Mouse (Mus musculus) liver, embryonic 12.5 days (tissue): ENCODE measurements around the gene Slc35e2. TPM values are rescaled to one million over a fixed set of nuclear protein-coding genes. Genes with fewer than 3 reads are reported as not detected.
"Not testable (repeated sequence)": the region's sequence is repeated elsewhere in the genome, so short reads cannot be mapped to it uniquely, and the experiment has no call there.

Experiments
- ATAC-seq: fragments of 200-750 bp; cut with Nextera tagmentation; 2 replicates; pipeline ENCODE4 v1.8.0; 2017; ENCODE audit warnings: moderate number of reproducible peaks, mild to moderate bottlenecking, moderate library complexity
- H3K27ac ChIP-seq: fragments of 300-500 bp; sonication (generic); 2 replicates; pipeline ENCODE4 v1.5.1; 2016; ENCODE audit warnings: mild to moderate bottlenecking
- H3K27me3 ChIP-seq: fragments of 300-500 bp; sonication (generic); replicated peaks from 2 replicates; pipeline ENCODE4 v1.6.1; 2016; ENCODE audit warnings: mild to moderate bottlenecking, moderate library complexity
- H3K36me3 ChIP-seq: fragments of 300-500 bp; sonication (generic); 2 replicates; pipeline ENCODE4 v1.6.1; 2016; ENCODE audit warnings: mild to moderate bottlenecking, moderate library complexity
- H3K4me1 ChIP-seq: fragments of 300-500 bp; sonication (generic); 2 replicates; pipeline ENCODE4 v1.6.1; 2016
- H3K4me2 ChIP-seq: fragments of 300-500 bp; sonication (generic); 2 replicates; pipeline ENCODE4 v1.6.1; 2016; ENCODE audit warnings: mild to moderate bottlenecking, moderate library complexity
- H3K4me3 ChIP-seq: fragments of 300-500 bp; sonication (generic); 2 replicates; pipeline ENCODE4 v1.5.1; 2016; ENCODE audit warnings: mild to moderate bottlenecking, moderate library complexity
- H3K9ac ChIP-seq: fragments of 300-500 bp; sonication (generic); 2 replicates; pipeline ENCODE4 v1.6.1; 2016; ENCODE audit warnings: mild to moderate bottlenecking, moderate library complexity
- H3K9me3 ChIP-seq: fragments of 300-500 bp; sonication (generic); replicated peaks from 2 replicates; pipeline ENCODE4 v1.6.1; 2016; ENCODE audit warnings: mild to moderate bottlenecking, moderate library complexity
- WGBS: fragments of 180-500 bp; shearing (Covaris S2); methylation state at CpG from one replicate; pipeline ENCODE4 v1.1.7; 2016; ENCODE audit not compliant: insufficient replicate concordance; 5-methylcytosine and 5-hydroxymethylcytosine counted together
- polyA plus RNA-seq: library from polyadenylated mRNA; unstranded; fragments of >200 nt; fragmentation: Nextera tagmentation; extraction: Ambion mirVana; gene quantifications from 2 replicates; pipeline ENCODE4 v1.2.1, GENCODE M21; 2016

The Slc35e2 gene
- polyA plus RNA-seq, 1 experiment from 2014 or later, result 7.1 TPM

- WGBS, result 7% methylated on average over 1 of the region's 1 CpGs
- H3K36me3 ChIP-seq, result peaks cover 31% of the 10 kb centered on the region
- H3K4me2 ChIP-seq, result peak overlapping the region; percentile 95
- ATAC-seq, result 0 out of 2 replicates have a peak, but pooled peaks have one; percentile 12
- peak overlapping the region; percentile 92 for H3K9ac ChIP-seq
- peaks cover 61% of the 10 kb centered on the region for H3K4me1 ChIP-seq
- H3K27me3 ChIP-seq, result no peaks in the 10 kb centered on the region
- H3K4me3 ChIP-seq, result peak overlapping the region; percentile 99
- H3K27ac ChIP-seq, result peak overlapping the region; percentile 97; the same call in 1 of the 2 replicates
- H3K9me3 ChIP-seq, result no peaks in the 10 kb centered on the region
These were observed 1.5 kb downstream of the Slc35e2 start for GRCm38 (mm10) chr4:155602753-155603152.

DNA sequence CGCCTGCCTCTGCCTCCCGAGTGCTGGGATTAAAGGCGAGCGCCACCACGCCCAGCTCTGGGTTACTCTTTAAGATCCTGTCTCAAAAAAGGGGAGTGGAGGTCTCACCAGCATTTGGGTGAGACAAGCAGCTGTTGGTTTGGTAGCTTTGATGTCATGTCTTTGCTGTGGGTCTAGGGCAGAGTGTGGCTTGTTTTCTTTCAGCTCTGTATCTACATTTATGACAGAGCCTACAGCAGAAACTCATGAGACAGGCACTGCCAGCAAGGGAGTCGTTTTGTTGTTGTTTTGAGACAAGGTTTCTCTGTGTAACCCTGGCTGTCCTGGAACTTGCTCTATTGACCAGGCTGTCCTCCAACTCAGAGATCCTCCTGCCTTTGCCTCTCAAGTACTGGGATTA, 2.6 kb downstream of the Slc35e2 start:
- no peaks in the 10 kb centered on the region for H3K27me3 ChIP-seq
- ATAC-seq, result no peak
- no peak overlapping the region for H3K4me3 ChIP-seq
- peaks cover 50% of the 10 kb centered on the region for H3K4me1 ChIP-seq
- 0 out of 2 replicates have a peak overlapping the region, but pooled peaks have one; percentile 95 for H3K4me2 ChIP-seq
- peak overlapping the region; percentile 26; the same call in 1 of the 2 replicates for H3K27ac ChIP-seq
- H3K9ac ChIP-seq, result peak overlapping the region; percentile 39; the same call in 1 of the 2 replicates
- no peaks in the 10 kb centered on the region for H3K9me3 ChIP-seq
- H3K36me3 ChIP-seq, result peaks cover 31% of the 10 kb centered on the region
- WGBS, result 79% methylated on average over 6 of the region's 6 CpGs

GRCm38 (mm10) chr4:155605132-155605531, 3.9 kb downstream of the Slc35e2 start:
- Histone ChIP-seq H3K27ac (no peak overlapping the region), H3K36me3 (peaks cover 40% of the 10 kb centered on the region), H3K4me3 (no peak overlapping the region), H3K9me3 (no peaks in the 10 kb centered on the region), H3K4me2 (no peak overlapping the region), H3K4me1 (peaks cover 39% of the 10 kb centered on the region), H3K9ac (no peak overlapping the region), H3K27me3 (no peaks in the 10 kb centered on the region)
- WGBS, result 74% methylated on average over 4 of the region's 4 CpGs
- no peak for ATAC-seq

- WGBS, result 76% methylated on average over 2 of the region's 2 CpGs
- ATAC-seq, result no peak
- Histone ChIP-seq H3K27me3 (no peaks in the 10 kb centered on the region), H3K36me3 (peaks cover 54% of the 10 kb centered on the region), H3K27ac (no peak overlapping the region), H3K4me3 (no peak overlapping the region), H3K9me3 (no peaks in the 10 kb centered on the region), H3K4me1 (peaks cover 30% of the 10 kb centered on the region), H3K4me2 (no peak overlapping the region), H3K9ac (no peak overlapping the region)
These were observed 5.6 kb downstream of the Slc35e2 start for GRCm38 (mm10) chr4:155606825-155607224.

GRCm38 (mm10) chr4:155611860-155612259, 10.6 kb downstream of the Slc35e2 start:
- Histone ChIP-seq H3K4me2 (no peak overlapping the region), H3K4me3 (no peak overlapping the region), H3K36me3 (peaks cover 70% of the 10 kb centered on the region), H3K27ac (no peak overlapping the region), H3K9ac (no peak overlapping the region), H3K9me3 (no peaks in the 10 kb centered on the region), H3K27me3 (no peaks in the 10 kb centered on the region), H3K4me1 (no peaks in the 10 kb centered on the region)
- 75% methylated on average over 3 of the region's 3 CpGs for WGBS
- no peak for ATAC-seq

- no peak for ATAC-seq
- Histone ChIP-seq H3K9me3 (no peaks in the 10 kb centered on the region), H3K27me3 (no peaks in the 10 kb centered on the region), H3K4me1 (peaks cover 5% of the 10 kb centered on the region), H3K27ac (no peak overlapping the region), H3K4me3 (no peak overlapping the region), H3K9ac (no peak overlapping the region), H3K36me3 (peaks cover 84% of the 10 kb centered on the region), H3K4me2 (no peak overlapping the region)
- WGBS, result 85% methylated on average over 3 of the region's 3 CpGs
These were observed 12.0 kb downstream of the Slc35e2 start for GRCm38 (mm10) chr4:155613264-155613663.

DNA sequence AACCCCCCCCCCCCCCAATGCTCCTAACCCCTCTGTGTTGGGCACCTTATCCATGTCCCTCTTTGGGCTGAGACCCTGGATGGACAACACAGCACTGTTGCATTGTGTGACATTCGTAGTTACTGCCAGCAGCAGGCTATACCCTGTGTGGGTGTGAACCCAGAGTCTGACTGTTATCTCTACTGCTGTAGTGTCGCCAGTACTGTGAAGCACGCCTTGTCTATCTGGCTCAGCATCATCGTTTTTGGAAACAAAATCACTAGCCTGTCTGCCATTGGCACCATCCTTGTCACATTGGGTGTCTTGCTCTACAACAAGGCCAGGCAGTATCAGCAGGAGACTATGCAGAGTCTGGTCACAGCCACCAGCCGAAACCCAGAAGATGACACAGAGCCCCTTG, 17.1 kb downstream of the Slc35e2 start:
- peaks cover 85% of the 10 kb centered on the region for H3K36me3 ChIP-seq
- peak; percentile 73; the same call in 1 of the 2 replicates for ATAC-seq
- H3K27me3 ChIP-seq, result no peaks in the 10 kb centered on the region
- H3K9ac ChIP-seq, result no peak overlapping the region
- no peak overlapping the region for H3K4me2 ChIP-seq
- H3K4me1 ChIP-seq, result peaks cover 11% of the 10 kb centered on the region
- H3K27ac ChIP-seq, result no peak overlapping the region
- H3K4me3 ChIP-seq, result no peak overlapping the region
- H3K9me3 ChIP-seq, result no peaks in the 10 kb centered on the region
- 64% methylated on average over 5 of the region's 5 CpGs for WGBS

- Histone ChIP-seq H3K27me3 (no peaks in the 10 kb centered on the region), H3K9ac (peak within 1 kb of the TSS; percentile 87), H3K36me3 (peaks cover 58% of the 10 kb centered on the region), H3K27ac (peak within 1 kb of the TSS; percentile 95), H3K4me1 (peaks cover 14% of the 10 kb centered on the region), H3K9me3 (no peaks in the 10 kb centered on the region), H3K4me3 (peak within 1 kb of the TSS; percentile 85), H3K4me2 (peak within 1 kb of the TSS; percentile 68)
- ATAC-seq, result peak; percentile 100
- under 1% methylated on average over 84 of the region's 84 CpGs for WGBS
These were observed 23.4 kb downstream of the Slc35e2 start, which contains the start of gene Cdk11b for GRCm38 (mm10) chr4:155624338-155625291. Gene Cdk11b (plus strand): TSS chr4:155624854.

DNA sequence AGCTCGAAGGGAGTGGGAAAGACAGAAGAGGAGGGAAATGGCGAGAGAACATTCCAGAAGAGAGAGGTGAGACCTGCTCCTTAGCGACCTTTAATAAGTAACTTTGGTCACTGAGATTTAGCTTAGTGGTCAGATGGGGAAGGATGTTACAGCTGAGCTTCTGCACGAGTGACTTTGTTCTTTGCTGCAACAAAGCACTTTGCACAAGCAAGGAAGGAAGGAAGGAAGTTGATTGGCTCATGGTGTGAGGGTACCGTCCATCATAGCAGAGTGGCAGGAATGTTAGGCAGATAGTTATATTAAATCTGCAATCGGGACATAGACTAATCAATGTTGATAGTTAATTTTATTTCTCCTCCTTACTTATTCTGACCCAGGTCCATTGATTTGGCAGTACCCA, 29.1 kb downstream of the Slc35e2 start:
- peaks cover 4% of the 10 kb centered on the region; the same call in 1 of the 2 replicates for H3K4me1 ChIP-seq
- no peak overlapping the region for H3K4me3 ChIP-seq
- no peaks in the 10 kb centered on the region for H3K27me3 ChIP-seq
- no peak overlapping the region for H3K4me2 ChIP-seq
- peaks cover 84% of the 10 kb centered on the region for H3K36me3 ChIP-seq
- no peak overlapping the region for H3K9ac ChIP-seq
- ATAC-seq, result no peak
- 68% methylated on average over 6 of the region's 6 CpGs for WGBS
- no peaks in the 10 kb centered on the region for H3K9me3 ChIP-seq
- no peak overlapping the region for H3K27ac ChIP-seq

DNA sequence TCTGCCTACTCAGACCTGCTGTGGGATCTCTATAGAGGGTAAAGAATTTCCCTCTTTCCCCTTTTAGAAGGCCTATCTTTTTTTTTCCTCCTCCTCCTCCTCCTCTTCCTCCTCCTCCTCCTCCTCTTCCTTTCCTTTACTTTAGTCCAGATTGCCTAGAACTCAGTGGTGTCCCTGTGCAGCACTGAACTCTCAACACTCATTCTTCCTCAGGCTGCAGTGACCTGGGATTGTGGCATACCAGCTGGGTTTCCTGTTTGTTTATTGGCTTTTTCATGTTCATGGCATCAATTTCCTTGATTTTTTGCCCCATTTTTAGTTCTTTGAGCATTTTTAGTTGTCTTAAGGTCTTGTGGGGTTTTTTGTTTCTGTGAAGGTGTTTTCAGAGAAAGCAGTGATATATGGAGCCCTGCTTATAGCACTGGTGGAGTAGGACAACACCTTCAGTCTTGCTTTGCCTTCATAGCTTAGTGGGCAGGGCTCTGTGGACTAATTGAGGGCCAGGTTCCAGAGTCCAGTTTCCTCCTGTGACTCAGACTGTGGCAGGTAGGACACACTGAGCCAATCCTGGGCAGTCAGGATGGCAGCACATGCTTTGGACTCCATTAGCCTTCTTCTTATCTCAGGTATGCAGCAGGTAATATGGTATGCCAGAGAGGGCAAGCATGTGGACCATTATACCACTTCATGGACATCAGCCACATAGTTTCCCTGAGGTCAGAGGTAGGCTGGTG, 34.7 kb downstream of the Slc35e2 start:
- H3K27me3 ChIP-seq, result no peaks in the 10 kb centered on the region
- H3K4me1 ChIP-seq, result no peaks in the 10 kb centered on the region
- no peak for ATAC-seq
- no peak overlapping the region for H3K4me2 ChIP-seq
- H3K36me3 ChIP-seq, result peaks cover 95% of the 10 kb centered on the region
- no peak overlapping the region for H3K27ac ChIP-seq
- no peak overlapping the region for H3K9ac ChIP-seq
- H3K9me3 ChIP-seq, result no peaks in the 10 kb centered on the region
- no peak overlapping the region for H3K4me3 ChIP-seq

GRCm38 (mm10) chr4:155643531-155643930, 42.3 kb downstream of the Slc35e2 start:
- Histone ChIP-seq H3K9ac (no peak overlapping the region), H3K9me3 (no peaks in the 10 kb centered on the region), H3K4me1 (no peaks in the 10 kb centered on the region), H3K4me3 (no peak overlapping the region), H3K36me3 (peaks cover 95% of the 10 kb centered on the region), H3K27me3 (no peaks in the 10 kb centered on the region), H3K4me2 (no peak overlapping the region), H3K27ac (no peak overlapping the region)
- no peak for ATAC-seq
- 80% methylated on average over 1 of the region's 1 CpGs for WGBS

GRCm38 (mm10) chr4:155645308-155645707, 44.1 kb downstream of the Slc35e2 start, which contains the start of gene Gm10563:
Gene Gm10563 (minus strand): TSS chr4:155645408.
- not testable (repeated sequence) for H3K27me3 ChIP-seq
- WGBS, result 86% methylated on average over 2 of the region's 2 CpGs

More at GRCm38 (mm10) chr4:155645308-155645707, 44.1 kb downstream of the Slc35e2 start, which contains the start of gene Gm10563:
- peaks cover 97% of the 10 kb centered on the region for H3K36me3 ChIP-seq
- not testable (repeated sequence) for H3K4me1 ChIP-seq, H3K4me3 ChIP-seq, H3K9ac ChIP-seq, H3K27ac ChIP-seq, H3K4me2 ChIP-seq, H3K9me3 ChIP-seq, ATAC-seq
